Mouse (Mus musculus) heart, embryonic 10.5 days (tissue): ENCODE measurements around the gene Gak. TPM values are rescaled to one million over a fixed set of nuclear protein-coding genes. Genes with fewer than 3 reads are reported as not detected.

Experiments used
- polyA plus RNA-seq: library from polyadenylated mRNA; unstranded; fragments of >200 nt; fragmentation: Nextera tagmentation; extraction: Ambion mirVana; gene quantifications from 2 replicates; pipeline ENCODE4 v1.2.1, GENCODE M21; 2016

Gak gene
- polyA plus RNA-seq, 1 experiment from 2014 or later = 49.4 TPM

Other genes with a start within 250 kb of the Gak start
- gene Pde6b, start 241.4 kb downstream of the Gak start, polyA plus RNA-seq = 0.40 TPM in 1 of 2 replicates, not detected in the other
- gene Atp5k, start 195.3 kb downstream of the Gak start, polyA plus RNA-seq = 521 and 675 TPM in 2 replicates
- 0.09 and 0.34 TPM in 2 replicates for gene Mfsd7a, start 180.9 kb downstream of the Gak start, polyA plus RNA-seq
- 19.9 and 21.3 TPM in 2 replicates for gene Pcgf3, start 168.5 kb downstream of the Gak start, polyA plus RNA-seq
- 0.64 and 0.70 TPM in 2 replicates for gene Cplx1, start 79.7 kb downstream of the Gak start, polyA plus RNA-seq
- 20.3 and 23.2 TPM in 2 replicates for gene Tmem175, start within 50 bp of the Gak start, polyA plus RNA-seq
- 15.1 and 16.3 TPM in 2 replicates for gene Idua, start 30.6 kb upstream of the Gak start, polyA plus RNA-seq
- gene Dgkq, start 39.9 kb upstream of the Gak start, polyA plus RNA-seq = 7.9 and 8.5 TPM in 2 replicates
- gene Slc26a1, start 45.8 kb upstream of the Gak start, polyA plus RNA-seq = 0.58 and 0.85 TPM in 2 replicates
- 29.0 and 31.3 TPM in 2 replicates for gene Fgfrl1, start 62.6 kb upstream of the Gak start, polyA plus RNA-seq
- gene Rnf212, start 145.2 kb upstream of the Gak start, polyA plus RNA-seq = 1.1 TPM in 2 replicates
- gene Tmed11, start 165.6 kb upstream of the Gak start, polyA plus RNA-seq = not detected in 2 replicates
- not detected in 2 replicates for gene Vmn2r8, start 179.1 kb upstream of the Gak start, polyA plus RNA-seq
- not detected in 2 replicates for gene Vmn2r9, start 222.8 kb upstream of the Gak start, polyA plus RNA-seq